Mouse (Mus musculus) urinary bladder, postnatal 4 days (tissue): ENCODE data around the gene Fam19a4.
A peak's percentile ranks its signal among the peaks of the same experiment; 100 is the strongest.

Experiments
- DNase-seq, 2 experiments: peaks; one replicate each; pipeline ENCODE4 v3.0.0; 2021 to 2022; ENCODE audit warnings: low spot score in 2 of 2

Fam19a4 gene

GRCm38 (mm10) chr6:97060074-97060681 lies at the start of gene Fam19a4:
Gene Fam19a4 (minus strand): TSS chr6:97060413.
- DNase-seq = no peak

DNA sequence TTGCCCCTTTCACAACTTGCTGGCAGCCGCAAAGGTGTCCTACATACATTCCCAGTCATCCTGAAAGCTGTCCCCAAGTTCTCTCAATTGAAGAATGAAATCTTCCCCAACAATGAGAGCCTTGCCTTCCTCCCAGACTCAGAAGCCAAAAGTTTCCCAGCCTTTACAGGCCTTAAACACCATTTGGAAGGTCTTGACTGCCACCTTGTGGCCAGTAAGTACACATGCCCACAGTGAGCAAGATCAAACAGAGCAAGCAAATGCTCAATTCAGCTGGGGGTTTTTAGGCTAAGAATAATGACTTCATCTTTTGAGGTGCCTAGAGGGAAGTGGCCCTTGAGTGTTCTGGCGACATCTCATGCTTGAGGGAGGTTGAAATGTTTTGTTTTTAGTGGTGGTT lies 46.6 kb upstream of the Fam19a4 start:
- DNase-seq = no peak

DNA sequence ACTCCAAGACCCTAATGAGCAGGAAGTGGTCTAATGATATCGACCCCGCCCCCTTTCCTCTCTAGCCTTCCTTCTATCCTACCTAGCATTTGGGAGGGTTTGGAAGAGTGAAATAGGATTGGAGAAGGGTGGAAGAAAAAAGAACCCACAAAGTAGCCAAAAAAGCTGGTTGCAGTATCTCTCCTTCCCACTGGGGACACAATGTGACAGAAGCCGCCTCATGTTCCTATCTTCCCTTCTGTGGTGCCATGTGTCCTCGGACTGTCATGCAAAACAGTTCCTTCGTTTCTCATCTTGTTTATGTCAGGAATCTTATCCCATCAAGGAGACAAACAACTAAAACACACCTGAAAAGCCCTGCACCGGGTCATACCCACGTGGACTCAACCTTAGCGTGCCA lies 45.9 kb upstream of the Fam19a4 start:
- DNase-seq = no peak

GRCm38 (mm10) chr6:97104264-97104852 lies 44.1 kb upstream of the Fam19a4 start:
- DNase-seq = no peak

- no peak for DNase-seq
Observed at GRCm38 (mm10) chr6:97101958-97102702, 41.9 kb upstream of the Fam19a4 start.

DNA sequence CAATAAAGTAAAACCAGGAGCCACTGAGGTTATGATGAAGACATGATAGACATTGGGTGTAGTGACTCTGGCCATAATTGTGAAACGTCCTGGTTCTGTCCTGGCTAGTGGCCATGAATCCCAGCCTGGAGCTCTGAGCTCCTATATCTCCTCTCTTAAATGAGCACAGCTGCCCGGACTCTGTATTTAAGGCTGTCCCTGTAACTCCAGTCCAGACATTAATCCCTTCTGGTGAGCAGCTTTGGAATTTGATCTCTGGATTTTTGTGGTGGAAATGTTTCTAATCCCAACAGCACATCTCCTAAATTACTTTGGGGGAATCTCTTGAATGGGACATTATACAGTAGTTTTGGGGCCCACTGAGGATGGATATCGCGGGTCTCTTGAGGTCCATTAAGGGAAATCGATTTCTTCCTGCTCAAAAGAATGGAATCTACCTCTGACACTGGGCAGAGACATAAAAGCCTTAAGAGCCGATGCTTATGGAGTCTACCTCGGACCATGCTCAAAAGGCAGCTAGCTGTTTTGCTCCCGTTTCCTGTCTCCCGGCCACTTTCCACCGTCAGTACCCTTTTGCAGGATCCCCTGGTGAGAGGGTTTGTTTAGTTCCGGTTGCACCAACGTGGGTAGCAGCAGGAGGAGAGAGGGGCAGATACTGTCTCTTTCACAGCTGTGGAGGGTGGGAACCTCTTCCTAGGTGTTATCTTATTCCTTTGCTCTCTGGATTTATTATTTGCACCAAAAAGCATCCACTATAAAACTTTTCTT lies 41.2 kb upstream of the Fam19a4 start:
- no peak for DNase-seq

GRCm38 (mm10) chr6:97082336-97082735 lies 22.1 kb upstream of the Fam19a4 start:
- DNase-seq = no peak

GRCm38 (mm10) chr6:97080016-97080415 lies 19.8 kb upstream of the Fam19a4 start:
- DNase-seq = no peak

GRCm38 (mm10) chr6:97059599-97059998 lies 614 bp downstream of the Fam19a4 start:
- DNase-seq = no peak

- no peak for DNase-seq
Observed at GRCm38 (mm10) chr6:97052196-97052770, 7.9 kb downstream of the Fam19a4 start.

DNA sequence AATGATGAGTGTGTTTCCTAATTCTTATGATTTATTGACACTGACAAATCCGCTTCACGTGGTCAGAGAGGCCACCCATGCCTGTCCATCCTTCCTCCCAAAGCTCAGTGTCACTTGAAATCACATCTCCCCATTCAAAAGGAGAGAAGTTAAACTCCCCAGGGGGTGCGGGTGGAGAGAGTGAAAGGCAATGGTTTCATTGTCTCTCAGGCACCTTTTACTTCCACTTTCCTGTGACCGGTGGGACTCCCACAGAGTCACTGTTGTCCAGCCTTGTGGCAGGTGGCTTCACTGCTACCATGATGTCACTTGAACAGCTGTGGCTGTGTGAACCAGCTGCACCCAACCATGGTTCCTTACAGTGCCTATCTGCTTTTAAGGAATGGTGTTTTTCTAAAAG lies 11.8 kb downstream of the Fam19a4 start:
- no peak for DNase-seq

DNA sequence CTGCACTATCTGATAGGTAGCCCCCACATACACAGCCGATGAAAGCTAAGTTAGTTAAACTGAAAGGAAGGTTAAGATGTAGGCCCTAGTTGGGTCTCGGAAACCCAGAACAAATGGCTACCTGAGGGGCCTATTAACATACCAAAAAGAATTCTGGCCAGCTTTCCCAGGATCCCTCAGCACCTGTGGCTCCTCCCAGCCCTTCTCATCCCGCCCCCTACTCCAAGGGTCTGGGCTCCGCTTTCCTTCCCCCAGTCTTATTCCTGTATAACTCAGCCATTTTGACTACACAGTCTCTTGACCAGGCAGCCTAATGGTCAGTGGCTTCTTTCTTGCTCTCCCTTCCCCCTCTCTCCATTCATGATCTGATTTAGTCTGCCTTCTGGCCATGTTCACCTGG lies 13.7 kb downstream of the Fam19a4 start:
- no peak for DNase-seq

GRCm38 (mm10) chr6:97027110-97027677 lies 33.0 kb downstream of the Fam19a4 start:
- DNase-seq = no peak

- no peak for DNase-seq
Observed at GRCm38 (mm10) chr6:97019323-97019722, 40.9 kb downstream of the Fam19a4 start.

GRCm38 (mm10) chr6:97016711-97017110 lies 43.5 kb downstream of the Fam19a4 start:
- no peak for DNase-seq

- DNase-seq = no peak
Observed at GRCm38 (mm10) chr6:97016018-97016417, 44.2 kb downstream of the Fam19a4 start.

DNA sequence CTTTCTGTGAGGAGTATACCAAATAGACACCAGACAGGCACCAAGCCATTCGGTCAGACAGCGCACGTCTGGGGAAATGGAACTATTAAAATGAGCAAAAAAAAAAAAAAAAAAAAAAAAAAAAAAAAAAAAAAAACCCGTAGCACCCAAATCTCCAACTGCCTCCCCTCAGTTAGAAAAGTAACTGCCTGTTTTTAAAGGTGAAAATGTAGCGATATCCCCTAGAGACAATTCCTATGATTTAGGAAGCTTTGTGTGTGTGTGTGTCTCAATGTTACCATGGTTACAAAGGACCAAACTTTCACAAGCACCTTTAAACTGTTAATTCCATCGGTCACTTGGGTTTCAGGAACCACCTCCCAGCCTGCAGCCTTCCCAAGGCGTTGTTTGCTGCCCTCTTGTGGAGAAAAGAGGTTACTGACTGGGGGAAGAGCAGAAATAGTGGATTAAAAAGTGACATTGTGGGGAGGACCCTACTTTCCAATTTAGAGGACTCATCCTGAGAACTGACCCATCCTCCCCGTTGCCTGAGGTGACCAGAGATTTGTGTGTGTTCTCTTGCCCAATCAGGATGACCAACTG lies 53.6 kb downstream of the Fam19a4 start:
- peak in 1 of 2 experiments; percentile 68 for DNase-seq

DNA sequence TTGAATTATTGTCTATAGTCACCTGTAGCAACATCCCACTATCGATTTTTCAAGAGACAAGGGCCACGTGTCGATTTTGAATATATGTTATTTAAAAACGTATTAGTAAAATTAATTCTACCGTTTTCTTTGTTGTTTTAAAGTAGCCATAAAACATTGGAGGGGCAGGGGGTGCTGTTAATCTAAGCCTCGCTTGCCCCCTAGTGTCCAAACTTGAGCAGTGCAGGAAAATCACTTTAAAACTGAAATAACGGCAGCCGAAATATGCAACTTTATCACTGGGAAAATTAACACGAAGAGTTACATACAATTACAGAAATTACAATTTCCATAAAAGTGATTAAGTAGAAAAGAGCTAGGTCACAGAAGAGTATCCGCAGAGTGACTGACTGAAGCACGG lies 55.2 kb downstream of the Fam19a4 start:
- DNase-seq = no peak

DNA sequence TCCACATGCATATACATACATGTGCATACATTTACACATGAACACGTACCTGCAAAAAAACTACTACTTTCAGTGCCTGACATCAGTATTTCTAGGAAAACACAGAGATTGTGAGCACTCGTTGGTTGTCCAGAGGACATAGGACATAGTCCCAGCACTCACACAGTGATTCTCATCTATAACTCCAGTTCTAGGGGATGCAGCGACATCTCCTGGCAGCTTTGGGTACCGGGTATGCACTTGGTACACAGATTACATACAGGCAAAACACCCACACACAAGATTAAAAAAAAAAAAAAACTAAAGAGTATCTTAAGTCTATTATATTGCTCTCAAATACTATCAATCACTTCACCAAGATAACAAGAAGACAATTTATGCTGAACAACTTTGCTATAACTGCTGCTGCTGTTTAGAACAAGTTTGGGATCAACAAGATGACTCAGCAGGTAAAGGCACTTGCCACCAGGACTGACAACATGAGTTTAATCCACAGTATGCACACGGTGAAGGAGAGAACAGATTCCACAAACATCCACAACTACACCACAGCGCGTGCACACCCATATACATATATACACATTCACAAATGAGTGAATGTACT lies 64.6 kb downstream of the Fam19a4 start:
- no peak for DNase-seq

- DNase-seq = no peak
Observed at GRCm38 (mm10) chr6:96991741-96992140, 68.5 kb downstream of the Fam19a4 start.

- no peak for DNase-seq
Observed at GRCm38 (mm10) chr6:96977537-96977936, 82.7 kb downstream of the Fam19a4 start.
